Mouse (Mus musculus): Measurements from ENCODE around the gene BC004004.
"Not testable (repeated sequence)": the region's sequence is repeated elsewhere in the genome, so short reads cannot be mapped to it uniquely, and the experiment has no call there.

Gene BC004004

GRCm38 (mm10) chr17:29351056-29351455 is 82.5 kb downstream of the BC004004 start:
- DNase-seq, result not testable (repeated sequence)

GRCm38 (mm10) chr17:29355461-29355840 is 86.9 kb downstream of the BC004004 start:
- no peak for DNase-seq

- DNase-seq, result peak; percentile 58 to 64
Measured at GRCm38 (mm10) chr17:29355841-29356478, 87.4 kb downstream of the BC004004 start.

- peak; percentile 45 to 59 for DNase-seq
Measured at GRCm38 (mm10) chr17:29356479-29356856, 87.9 kb downstream of the BC004004 start.

- no peak for DNase-seq
Measured at GRCm38 (mm10) chr17:29356882-29357281, 88.3 kb downstream of the BC004004 start.

GRCm38 (mm10) chr17:29358928-29359327 is 90.3 kb downstream of the BC004004 start:
- DNase-seq, result no peak

GRCm38 (mm10) chr17:29360761-29361221 is 92.2 kb downstream of the BC004004 start, which contains the start of gene Fgd2:
Gene Fgd2 (plus strand): TSS chr17:29360914.
- no peak for DNase-seq

- DNase-seq, result no peak
Measured at GRCm38 (mm10) chr17:29361982-29362691, 93.5 kb downstream of the BC004004 start.

GRCm38 (mm10) chr17:29363109-29363508 is 94.5 kb downstream of the BC004004 start:
- DNase-seq, result no peak
